Comparison of ENCODE assay signal across 9 mouse cellular contexts in genomic region chr3:95053701-95054100, GRCm38 (mm10). TPM values are rescaled to one million over a fixed set of nuclear protein-coding genes. Genes with fewer than 3 reads are reported as not detected.
DNase-seq lines count a peak whose midpoint lies in the region; ATAC-seq lines count a peak whose summit lies in the region.
"Had no signal": no experiment of that assay in that cellular context is flagged by ENCODE, and none has a peak within 500 bp of the region (broad histone marks: within the 10 kb centered on the region; RNA-seq: fewer than 3 reads in every experiment).

No protein-coding gene starts in this region.

- DNase-seq in forebrain, embryonic 10.5 days (ENCODE audit: extremely low spot score, low spot score), result no peak
- peak; percentile 24 for DNase-seq in urinary bladder, postnatal 14 days (ENCODE audit: low spot score)
- DNase-seq in urinary bladder, postnatal 25 days (ENCODE audit: low spot score), result no peak
- DNase-seq in embryo, embryonic 9.5 days (ENCODE audit: extremely low spot score), result peak; percentile 56
- peak; percentile 52 for DNase-seq in kidney, postnatal 14 days
- DNase-seq in urinary bladder, adult 2 months (ENCODE audit: low spot score), result no peak

- no peak overlapping the region for H3K4me2 ChIP-seq in forebrain, embryonic 13.5 days
- no peak overlapping the region for H3K4me2 ChIP-seq in neural tube, embryonic 13.5 days

- H3K36me3 ChIP-seq in forebrain, embryonic 13.5 days (ENCODE audit: poor library complexity, severe bottlenecking), result peaks cover 12% of the 10 kb centered on the region
- H3K36me3 ChIP-seq in forebrain, embryonic 10.5 days (replicated peaks), result peaks cover 20% of the 10 kb centered on the region
- peaks cover 15% of the 10 kb centered on the region for H3K36me3 ChIP-seq in neural tube, embryonic 13.5 days

- no peaks in the 10 kb centered on the region for H3K27me3 ChIP-seq in forebrain, embryonic 13.5 days
- no peaks in the 10 kb centered on the region for H3K27me3 ChIP-seq in forebrain, embryonic 10.5 days (ENCODE audit: poor library complexity, severe bottlenecking)
- no peaks in the 10 kb centered on the region for H3K27me3 ChIP-seq in neural tube, embryonic 13.5 days
- H3K27me3 ChIP-seq: liver, embryonic 15.5 days had no signal

- no peaks in the 10 kb centered on the region for H3K9me3 ChIP-seq in forebrain, embryonic 13.5 days (replicated peaks)
- no peaks in the 10 kb centered on the region for H3K9me3 ChIP-seq in forebrain, embryonic 10.5 days
- no peaks in the 10 kb centered on the region for H3K9me3 ChIP-seq in neural tube, embryonic 13.5 days
- H3K9me3 ChIP-seq: liver, embryonic 15.5 days had no signal

- no peak overlapping the region for H3K27ac ChIP-seq in forebrain, embryonic 13.5 days
- no peak overlapping the region for H3K27ac ChIP-seq in forebrain, embryonic 10.5 days
- H3K27ac ChIP-seq in neural tube, embryonic 13.5 days (replicated peaks), result no peak overlapping the region

- WGBS in forebrain, embryonic 13.5 days, result 51% methylated on average over 3 of the region's 3 CpGs
- 52% methylated on average over 3 of the region's 3 CpGs for WGBS in forebrain, embryonic 10.5 days
- WGBS in neural tube, embryonic 13.5 days, result 39% methylated on average over 3 of the region's 3 CpGs

- peaks cover 7% of the 10 kb centered on the region; the same call in 1 of the 2 replicates for H3K4me1 ChIP-seq in forebrain, embryonic 13.5 days
- peaks cover 8% of the 10 kb centered on the region for H3K4me1 ChIP-seq in forebrain, embryonic 10.5 days
- peaks cover 7% of the 10 kb centered on the region; the same call in 1 of the 2 replicates for H3K4me1 ChIP-seq in neural tube, embryonic 13.5 days (replicated peaks)

- H3K9ac ChIP-seq in forebrain, embryonic 13.5 days, result no peak overlapping the region
- no peak overlapping the region for H3K9ac ChIP-seq in neural tube, embryonic 13.5 days

- no peak overlapping the region for H3K4me3 ChIP-seq in forebrain, embryonic 13.5 days
- H3K4me3 ChIP-seq in forebrain, embryonic 10.5 days, result no peak overlapping the region
- no peak overlapping the region for H3K4me3 ChIP-seq in neural tube, embryonic 13.5 days
- H3K4me3 ChIP-seq: liver, embryonic 15.5 days had no signal

- ATAC-seq in forebrain, embryonic 13.5 days, result 0 out of 2 replicates have a peak, but pooled peaks have one; percentile 58
- ATAC-seq in neural tube, embryonic 13.5 days (ENCODE audit: low read depth), result peak; percentile 60; the same call in 1 of the 2 replicates

RNA-seq across cellular contexts. Expression of gene Psmd4, which starts 11.3 kb away (rescaled TPM):
- polyA plus RNA-seq in forebrain, embryonic 13.5 days (2015; fragmentation: Nextera tagmentation; extraction: Ambion mirVana), result 299 and 311 TPM in 2 replicates
- polyA plus RNA-seq in forebrain, embryonic 10.5 days (2016; fragmentation: Nextera tagmentation; extraction: Ambion mirVana), result 346 and 351 TPM in 2 replicates
- polyA plus RNA-seq in neural tube, embryonic 13.5 days (2015; fragmentation: Nextera tagmentation; extraction: Ambion mirVana), result 274 and 279 TPM in 2 replicates
- 172 and 195 TPM in 2 replicates for polyA plus RNA-seq in urinary bladder, adult 2 months (2012; rRNA removed)

RNA-seq across cellular contexts. Expression of gene Zfp687, which starts 38.5 kb away (rescaled TPM):
- 26.6 and 27.8 TPM in 2 replicates for polyA plus RNA-seq in forebrain, embryonic 13.5 days (2015; fragmentation: Nextera tagmentation; extraction: Ambion mirVana)
- polyA plus RNA-seq in forebrain, embryonic 10.5 days (2016; fragmentation: Nextera tagmentation; extraction: Ambion mirVana), result 42.1 and 44.3 TPM in 2 replicates
- 20.4 and 21.5 TPM in 2 replicates for polyA plus RNA-seq in neural tube, embryonic 13.5 days (2015; fragmentation: Nextera tagmentation; extraction: Ambion mirVana)
- 14.0 and 17.6 TPM in 2 replicates for polyA plus RNA-seq in urinary bladder, adult 2 months (2012; rRNA removed)

RNA-seq across cellular contexts. Expression of gene Pip5k1a, which starts 53.0 kb away (rescaled TPM):
- polyA plus RNA-seq in forebrain, embryonic 13.5 days (2015; fragmentation: Nextera tagmentation; extraction: Ambion mirVana), result 20.4 and 20.6 TPM in 2 replicates
- polyA plus RNA-seq in forebrain, embryonic 10.5 days (2016; fragmentation: Nextera tagmentation; extraction: Ambion mirVana), result 19.0 and 19.5 TPM in 2 replicates
- polyA plus RNA-seq in neural tube, embryonic 13.5 days (2015; fragmentation: Nextera tagmentation; extraction: Ambion mirVana), result 17.3 and 18.6 TPM in 2 replicates
- 27.2 and 28.2 TPM in 2 replicates for polyA plus RNA-seq in urinary bladder, adult 2 months (2012; rRNA removed)

RNA-seq across cellular contexts. Expression of gene Vps72, which starts 57.1 kb away (rescaled TPM):
- polyA plus RNA-seq in forebrain, embryonic 13.5 days (2015; fragmentation: Nextera tagmentation; extraction: Ambion mirVana), result 266 and 271 TPM in 2 replicates
- 275 and 276 TPM in 2 replicates for polyA plus RNA-seq in forebrain, embryonic 10.5 days (2016; fragmentation: Nextera tagmentation; extraction: Ambion mirVana)
- 201 and 203 TPM in 2 replicates for polyA plus RNA-seq in neural tube, embryonic 13.5 days (2015; fragmentation: Nextera tagmentation; extraction: Ambion mirVana)
- polyA plus RNA-seq in urinary bladder, adult 2 months (2012; rRNA removed), result 70.9 and 76.2 TPM in 2 replicates

Comparison
In these comparisons a context has a peak if more than half of its experiments do, and no peak if none do; other contexts are left out.
1. DNase-seq: peak in urinary bladder, postnatal 14 days (single experiment), embryo, embryonic 9.5 days (single experiment) and kidney, postnatal 14 days (single experiment); none in forebrain, embryonic 10.5 days (single experiment), urinary bladder, postnatal 25 days (single experiment) and urinary bladder, adult 2 months (single experiment).